Mouse (Mus musculus) liver, embryonic 14.5 days (tissue): ENCODE data around the gene Dpf2. TPM values are rescaled to one million over a fixed set of nuclear protein-coding genes. Genes with fewer than 3 reads are reported as not detected.

ENCODE experiments used
- ATAC-seq: fragments of 200-750 bp; cut with Nextera tagmentation; 2 replicates; pipeline ENCODE4 v1.8.0; 2017; ENCODE audit warnings: moderate number of reproducible peaks, mild to moderate bottlenecking, moderate library complexity; ENCODE audit not compliant: insufficient read depth
- DNase-seq, 3 experiments: peaks; one replicate each; pipeline ENCODE4 v3.0.0-alpha.2; 2012 to 2013; ENCODE audit warnings: low read depth in 3 of 3, low spot score in 3 of 3
- H3K27ac ChIP-seq: fragments of 300-500 bp; sonication (generic); 2 replicates; pipeline ENCODE4 v1.5.1; 2014; ENCODE audit warnings: moderate library complexity, mild to moderate bottlenecking, control low read depth, inconsistent platforms
- H3K27me3 ChIP-seq: fragments of 300-500 bp; sonication (generic); 2 replicates; pipeline ENCODE4 v1.6.1; 2014; ENCODE audit warnings: mild to moderate bottlenecking, low read length, moderate library complexity; ENCODE audit not compliant: control insufficient read depth, insufficient read depth
- H3K36me3 ChIP-seq: fragments of 300-500 bp; sonication (generic); replicated peaks from 2 replicates; pipeline ENCODE4 v1.6.1; 2014; ENCODE audit warnings: low read depth; ENCODE audit not compliant: control insufficient read depth, insufficient read depth
- H3K4me1 ChIP-seq, 2 experiments: fragments of 200-500 bp in 1 of 2; fragments of 300-500 bp in 1 of 2; sonication (generic) in 1 of 2; replicated peaks; 2 replicates each; pipeline ENCODE4 v1.6.1; 2012 to 2014; ENCODE audit warnings: antibody characterized with exemption in 1 of 2, inconsistent platforms in 1 of 2, low read length in 1 of 2; ENCODE audit not compliant: control insufficient read depth in 2 of 2, insufficient read depth in 2 of 2
- H3K4me2 ChIP-seq: fragments of 300-500 bp; sonication (generic); 2 replicates; pipeline ENCODE4 v1.6.1; 2014; ENCODE audit warnings: low read depth, mild to moderate bottlenecking, control low read depth, moderate library complexity
- H3K4me3 ChIP-seq, 2 experiments: fragments of 200-500 bp in 1 of 2; fragments of 300-500 bp in 1 of 2; sonication (generic) in 1 of 2; 2 replicates each; pipeline ENCODE4 v1.5.1; 2012 to 2014; ENCODE audit warnings: low read depth in 2 of 2, low read length in 2 of 2, mild to moderate bottlenecking in 2 of 2, control low read depth in 1 of 2, inconsistent platforms in 1 of 2, moderate library complexity in 1 of 2; ENCODE audit not compliant: insufficient read depth in 1 of 2
- H3K9ac ChIP-seq: fragments of 300-500 bp; sonication (generic); replicated peaks from 2 replicates; pipeline ENCODE4 v1.6.1; 2014; ENCODE audit warnings: mild to moderate bottlenecking, control low read depth, moderate library complexity
- H3K9me3 ChIP-seq: fragments of 300-500 bp; sonication (generic); 2 replicates; pipeline ENCODE4 v1.6.1; 2016; ENCODE audit warnings: low read length, mixed read lengths; ENCODE audit not compliant: control insufficient read depth
- CTCF ChIP-seq: IDR thresholded peaks from 2 replicates; pipeline ENCODE4 v1.5.1; 2016; ENCODE audit warnings: antibody characterized with exemption, low read depth, control low read depth
- EP300 ChIP-seq: IDR thresholded peaks from 2 replicates; pipeline ENCODE4 v1.6.1; 2016; ENCODE audit warnings: antibody characterized with exemption, low read depth
- WGBS: fragments of 180-500 bp; shearing (Covaris S2); extraction: QIAGEN DNeasy Blood & Tissue Kit; methylation state at CpG from one replicate; pipeline ENCODE4 v1.1.7; 2014; ENCODE audit not compliant: insufficient replicate concordance; 5-methylcytosine and 5-hydroxymethylcytosine counted together
- polyA plus RNA-seq, 2 experiments: library from polyadenylated mRNA; depleted of rRNA in 1 of 2; stranded (reverse) in 1 of 2; unstranded in 1 of 2; fragments of >200 nt; fragmentation: Nextera tagmentation in 1 of 2; extraction: Ambion mirVana in 1 of 2; gene quantifications; 2 replicates each; pipeline versions ENCODE4 v1.2.1 to v1.2.3; 2012 to 2014

Dpf2 gene
- polyA plus RNA-seq, 2 experiments, result 35.3 to 45.1 TPM

DNA sequence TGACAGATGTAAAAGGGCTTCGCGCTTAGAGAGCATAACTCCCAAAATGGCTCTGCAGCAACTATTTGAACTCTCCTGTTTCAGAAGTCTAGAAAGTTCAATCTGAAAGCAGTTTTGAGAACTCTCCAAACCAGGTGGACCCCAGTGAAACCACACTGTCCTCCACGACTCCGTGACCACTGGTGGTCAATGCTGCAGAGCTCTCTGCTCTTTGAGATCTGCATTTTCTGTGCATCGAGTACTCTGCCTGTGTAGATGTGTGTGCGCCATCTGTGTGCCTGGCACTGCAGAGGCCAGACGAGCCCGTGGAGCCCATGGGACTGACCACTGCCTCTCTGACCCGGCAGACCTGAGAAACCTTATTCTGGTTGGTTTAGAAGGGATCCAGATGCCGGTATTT, 42.1 kb upstream of the Dpf2 start:
- H3K9me3 ChIP-seq, result no peaks in the 10 kb centered on the region
- no peaks in the 10 kb centered on the region for H3K27me3 ChIP-seq
- WGBS, result 90% methylated on average over 10 of the region's 10 CpGs
- H3K4me2 ChIP-seq, result no peak overlapping the region
- no peak overlapping the region for H3K27ac ChIP-seq
- DNase-seq (no peak), ATAC-seq (no peak)
- no peak overlapping the region for H3K9ac ChIP-seq
- TF ChIP-seq EP300 (no peak), CTCF (no peak)
- peaks cover 93% of the 10 kb centered on the region for H3K36me3 ChIP-seq
- no peak overlapping the region for H3K4me3 ChIP-seq
- H3K4me1 ChIP-seq, result peaks cover 0 to 2% of the 10 kb centered on the region in 2 experiments; a peak in 2 of 4 replicates

GRCm38 (mm10) chr19:5954031-5954710, 41.4 kb upstream of the Dpf2 start:
- no peak overlapping the region for H3K9ac ChIP-seq
- H3K27ac ChIP-seq, result no peak overlapping the region
- ATAC-seq (no peak), DNase-seq (no peak)
- 85% methylated on average over 22 of the region's 22 CpGs for WGBS
- H3K4me3 ChIP-seq, result no peak overlapping the region
- TF ChIP-seq EP300, result no peak
- no peak for TF ChIP-seq CTCF
- H3K4me2 ChIP-seq, result no peak overlapping the region
- H3K36me3 ChIP-seq, result peaks cover 90% of the 10 kb centered on the region
- H3K4me1 ChIP-seq, result peaks cover 0 to 2% of the 10 kb centered on the region in 2 experiments; a peak in 2 of 4 replicates
- H3K9me3 ChIP-seq, result no peaks in the 10 kb centered on the region
- H3K27me3 ChIP-seq, result no peaks in the 10 kb centered on the region

DNA sequence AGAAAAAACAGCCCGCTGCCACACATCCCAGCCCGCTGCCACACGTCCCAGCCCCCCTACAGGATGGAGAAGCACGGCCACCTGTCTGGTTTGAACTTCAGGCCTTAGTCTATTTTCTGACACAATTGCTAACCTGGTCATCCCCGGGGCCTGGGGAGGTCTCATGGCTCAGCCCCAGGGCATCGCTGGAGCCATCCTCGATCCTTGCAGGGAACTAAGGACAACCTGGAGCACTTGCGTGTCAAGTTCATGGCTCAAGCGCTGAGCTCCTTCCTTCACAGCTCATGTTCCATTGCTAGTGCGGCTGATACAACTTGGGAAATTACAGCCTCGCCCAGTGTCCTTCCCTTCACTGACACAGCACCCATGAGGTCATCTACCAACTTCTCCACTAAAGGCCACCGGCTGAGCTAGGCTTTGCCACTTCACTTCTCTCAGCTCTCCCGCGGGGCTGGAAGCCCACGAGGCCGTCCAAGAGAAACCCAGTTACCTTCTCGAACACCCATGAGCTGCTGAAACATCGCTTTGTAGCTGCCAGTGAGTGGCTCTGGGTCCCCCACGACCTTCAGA, 40.5 kb upstream of the Dpf2 start:
- no peak overlapping the region for H3K9ac ChIP-seq
- no peak for DNase-seq
- no peaks in the 10 kb centered on the region for H3K27me3 ChIP-seq
- no peak overlapping the region for H3K4me3 ChIP-seq
- no peak for ATAC-seq
- no peak overlapping the region for H3K4me2 ChIP-seq
- H3K27ac ChIP-seq, result no peak overlapping the region
- TF ChIP-seq CTCF (no peak), EP300 (no peak)
- peaks cover 0 to 2% of the 10 kb centered on the region in 2 experiments; a peak in 2 of 4 replicates for H3K4me1 ChIP-seq
- no peaks in the 10 kb centered on the region for H3K9me3 ChIP-seq
- peaks cover 90% of the 10 kb centered on the region for H3K36me3 ChIP-seq
- 88% methylated on average over 19 of the region's 19 CpGs for WGBS

GRCm38 (mm10) chr19:5952071-5952691, 39.4 kb upstream of the Dpf2 start:
- H3K9me3 ChIP-seq, result no peaks in the 10 kb centered on the region
- WGBS, result 72% methylated on average over 13 of the region's 13 CpGs

DNA sequence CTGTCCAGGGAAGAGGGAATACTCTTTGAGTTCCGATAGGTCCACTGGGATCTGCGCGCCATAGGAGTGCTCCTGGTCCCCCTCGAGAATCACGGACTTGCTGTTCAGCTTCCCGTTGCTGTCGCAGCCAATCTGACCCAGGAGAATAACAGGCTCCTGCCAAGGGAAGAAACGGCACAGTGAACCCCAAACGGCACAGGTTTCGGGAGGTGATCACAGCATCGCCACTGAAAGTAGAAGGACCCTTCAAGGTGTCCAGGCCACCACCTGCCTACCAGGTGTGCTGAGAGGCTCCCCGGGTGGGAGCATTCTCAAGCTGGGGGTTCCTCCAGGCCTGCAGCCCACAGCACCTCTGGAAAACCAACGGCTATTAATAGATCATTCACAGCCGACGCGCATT, 38.8 kb upstream of the Dpf2 start:
- Histone ChIP-seq H3K36me3 (peaks cover 93% of the 10 kb centered on the region), H3K27ac (no peak overlapping the region), H3K9ac (no peak overlapping the region), H3K4me1 (peaks cover 0 to 2% of the 10 kb centered on the region in 2 experiments; a peak in 2 of 4 replicates), H3K4me2 (no peak overlapping the region), H3K4me3 (no peak overlapping the region), H3K9me3 (no peaks in the 10 kb centered on the region), H3K27me3 (no peaks in the 10 kb centered on the region)
- TF ChIP-seq EP300, result no peak
- TF ChIP-seq CTCF, result no peak
- 90% methylated on average over 16 of the region's 16 CpGs for WGBS
- ATAC-seq, result no peak
- no peak for DNase-seq

More at GRCm38 (mm10) chr19:5952071-5952691, 39.4 kb upstream of the Dpf2 start:
- no peak for TF ChIP-seq EP300
- TF ChIP-seq CTCF, result no peak
- no peak overlapping the region for H3K4me2 ChIP-seq
- peaks cover 93% of the 10 kb centered on the region for H3K36me3 ChIP-seq
- DNase-seq (no peak), ATAC-seq (peak; percentile 31; the same call in 1 of the 2 replicates)
- no peak overlapping the region for H3K27ac ChIP-seq
- no peaks in the 10 kb centered on the region for H3K27me3 ChIP-seq
- no peak overlapping the region for H3K9ac ChIP-seq
- H3K4me1 ChIP-seq, result peaks cover 0 to 2% of the 10 kb centered on the region in 2 experiments; a peak in 2 of 4 replicates
- no peak overlapping the region for H3K4me3 ChIP-seq
